Mouse (Mus musculus): ENCODE data around the gene Grik2. TPM values are rescaled to one million over a fixed set of nuclear protein-coding genes. Genes with fewer than 3 reads are reported as not detected.

Grik2 gene
- polyA plus RNA-seq, 1 experiment: 0.08 TPM

GRCm38 (mm10) chr10:49136816-49137215, 651.8 kb downstream of the Grik2 start:
- no peak for TF ChIP-seq POLR2A (IDR thresholded peaks at IDR 0.05; ENCODE audit: low read depth, low read length)
- no peak for TF ChIP-seq CTCF (conservative IDR thresholded peaks at IDR 0.05; ENCODE audit: insufficient read depth, insufficient read length, low read depth, low read length)

GRCm38 (mm10) chr10:49131311-49131710, 657.3 kb downstream of the Grik2 start:
- Histone ChIP-seq H3K27ac (ENCODE audit: insufficient read depth, low read depth, low read length) (no peak overlapping the region), H3K36me3 (ENCODE audit: control insufficient read depth, insufficient read depth, low read length) (no peaks in the 10 kb centered on the region), H3K27me3 (replicated peaks; ENCODE audit: control insufficient read depth, insufficient read depth, low read length) (no peaks in the 10 kb centered on the region), H3K4me3 (ENCODE audit: insufficient read depth, low read depth, low read length) (no peak overlapping the region), H3K4me1 (ENCODE audit: control insufficient read depth, insufficient read depth, low read length) (no peaks in the 10 kb centered on the region)
- WGBS: 4% methylated on average over 1 of the region's 1 CpGs
- DNase-seq: no peak
- TF ChIP-seq POLR2A (IDR thresholded peaks at IDR 0.05; ENCODE audit: low read depth, low read length): no peak
- TF ChIP-seq CTCF (conservative IDR thresholded peaks at IDR 0.05; ENCODE audit: insufficient read depth, insufficient read length, low read depth, low read length): no peak

More at GRCm38 (mm10) chr10:49136816-49137215, 651.8 kb downstream of the Grik2 start:
- no peaks in the 10 kb centered on the region for H3K36me3 ChIP-seq (ENCODE audit: control insufficient read depth, insufficient read depth, low read length)
- H3K4me1 ChIP-seq (ENCODE audit: control insufficient read depth, insufficient read depth, low read length): no peaks in the 10 kb centered on the region
- no peaks in the 10 kb centered on the region for H3K27me3 ChIP-seq (replicated peaks; ENCODE audit: control insufficient read depth, insufficient read depth, low read length)
- no peak for DNase-seq
- no peak overlapping the region for H3K27ac ChIP-seq (ENCODE audit: insufficient read depth, low read depth, low read length)
- H3K4me3 ChIP-seq (ENCODE audit: insufficient read depth, low read depth, low read length): no peak overlapping the region

GRCm38 (mm10) chr10:49050339-49050738, 738.2 kb downstream of the Grik2 start:
- H3K36me3 ChIP-seq (ENCODE audit: control insufficient read depth, insufficient read depth, low read length): no peaks in the 10 kb centered on the region
- H3K27me3 ChIP-seq (replicated peaks; ENCODE audit: control insufficient read depth, insufficient read depth, low read length): no peaks in the 10 kb centered on the region
- DNase-seq: no peak
- TF ChIP-seq CTCF (conservative IDR thresholded peaks at IDR 0.05; ENCODE audit: insufficient read depth, insufficient read length, low read depth, low read length) (no peak), POLR2A (IDR thresholded peaks at IDR 0.05; ENCODE audit: low read depth, low read length) (no peak)
- H3K4me3 ChIP-seq (ENCODE audit: insufficient read depth, low read depth, low read length): no peak overlapping the region
- H3K4me1 ChIP-seq (ENCODE audit: control insufficient read depth, insufficient read depth, low read length): no peaks in the 10 kb centered on the region
- no peak overlapping the region for H3K27ac ChIP-seq (ENCODE audit: insufficient read depth, low read depth, low read length)

GRCm38 (mm10) chr10:49049391-49049790, 739.2 kb downstream of the Grik2 start:
- no peak overlapping the region for H3K4me3 ChIP-seq (ENCODE audit: insufficient read depth, low read depth, low read length)
- no peak overlapping the region for H3K27ac ChIP-seq (ENCODE audit: insufficient read depth, low read depth, low read length)
- H3K4me1 ChIP-seq (ENCODE audit: control insufficient read depth, insufficient read depth, low read length): no peaks in the 10 kb centered on the region
- H3K27me3 ChIP-seq (replicated peaks; ENCODE audit: control insufficient read depth, insufficient read depth, low read length): no peaks in the 10 kb centered on the region
- DNase-seq: no peak
- no peak for TF ChIP-seq POLR2A (IDR thresholded peaks at IDR 0.05; ENCODE audit: low read depth, low read length)
- TF ChIP-seq CTCF (conservative IDR thresholded peaks at IDR 0.05; ENCODE audit: insufficient read depth, insufficient read length, low read depth, low read length): no peak
- H3K36me3 ChIP-seq (ENCODE audit: control insufficient read depth, insufficient read depth, low read length): no peaks in the 10 kb centered on the region

Measured in kidney, adult 2 months (tissue).